Mouse (Mus musculus) lung, postnatal 0 days (tissue): ENCODE results near the gene S100a2.

ENCODE experiments used
- CTCF ChIP-seq: IDR thresholded peaks from 2 replicates; pipeline ENCODE4 v1.5.1; 2016; ENCODE audit warnings: antibody characterized with exemption, mild to moderate bottlenecking
- EP300 ChIP-seq: IDR thresholded peaks from 2 replicates; pipeline ENCODE4 v1.6.1; 2016; ENCODE audit warnings: antibody characterized with exemption, mild to moderate bottlenecking, control low read depth

DNA sequence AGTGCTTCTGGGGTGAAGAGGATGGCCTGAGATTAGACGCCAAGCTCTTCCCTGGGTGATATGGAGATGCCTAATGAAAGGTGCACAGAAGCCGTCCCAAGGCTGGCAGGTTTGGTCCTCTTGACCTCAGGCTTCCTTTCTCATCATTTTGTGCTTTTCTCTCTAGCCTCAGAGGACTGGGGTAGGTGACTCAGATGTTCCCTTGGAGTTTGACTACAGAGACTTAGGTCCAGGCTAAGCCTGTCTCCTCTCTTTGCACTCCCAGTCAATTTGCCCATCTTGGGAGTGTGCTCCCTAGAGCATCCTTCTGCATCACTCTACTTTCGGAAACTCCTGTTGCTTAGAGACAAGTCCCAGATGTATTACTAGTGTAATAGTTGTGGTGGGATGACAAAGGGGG lies 17.3 kb downstream of the S100a2 start:
- TF ChIP-seq CTCF (no peak), EP300 (no peak)
